Mouse (Mus musculus): ENCODE data around the gene Plaur.
A peak's percentile ranks its signal among the peaks of the same experiment; 100 is the strongest.
"Not testable (repeated sequence)": the region's sequence is repeated elsewhere in the genome, so short reads cannot be mapped to it uniquely, and the experiment has no call there.

Plaur gene

GRCm38 (mm10) chr7:24480121-24480941 lies 18.0 kb downstream of the Plaur start:
- DNase-seq: no peak

- DNase-seq: no peak
These were observed 18.7 kb downstream of the Plaur start for GRCm38 (mm10) chr7:24480986-24481473.

GRCm38 (mm10) chr7:24481474-24482207 lies 19.4 kb downstream of the Plaur start, which contains the start of gene Cadm4:
Cadm4 (plus strand) TSS chr7:24482023.
- peak; percentile 96 for DNase-seq

GRCm38 (mm10) chr7:24482208-24483020 lies 20.1 kb downstream of the Plaur start:
- DNase-seq: no peak

DNA sequence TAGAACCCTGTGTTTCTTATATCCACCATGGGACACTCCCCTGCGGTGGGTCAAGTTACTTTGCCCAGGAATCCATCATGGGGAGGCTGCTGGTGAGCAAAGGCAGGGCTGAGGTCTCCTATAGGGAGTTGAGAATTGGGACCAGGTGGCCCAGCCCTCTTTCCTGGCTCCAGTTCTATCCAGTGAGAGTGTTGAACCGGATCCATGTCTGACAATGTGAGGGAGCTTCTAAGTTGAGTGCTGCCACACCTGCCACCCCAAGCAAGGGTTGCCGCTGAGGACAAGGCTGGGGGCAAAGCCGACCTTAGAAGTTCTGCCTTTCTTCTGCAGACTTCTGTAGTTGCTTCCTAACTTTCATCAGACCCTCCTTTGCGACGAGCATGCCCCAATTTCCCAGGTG lies 21.0 kb downstream of the Plaur start:
- DNase-seq: not testable (repeated sequence)

- DNase-seq: no peak
These were observed 23.2 kb downstream of the Plaur start for GRCm38 (mm10) chr7:24485481-24485880.

DNA sequence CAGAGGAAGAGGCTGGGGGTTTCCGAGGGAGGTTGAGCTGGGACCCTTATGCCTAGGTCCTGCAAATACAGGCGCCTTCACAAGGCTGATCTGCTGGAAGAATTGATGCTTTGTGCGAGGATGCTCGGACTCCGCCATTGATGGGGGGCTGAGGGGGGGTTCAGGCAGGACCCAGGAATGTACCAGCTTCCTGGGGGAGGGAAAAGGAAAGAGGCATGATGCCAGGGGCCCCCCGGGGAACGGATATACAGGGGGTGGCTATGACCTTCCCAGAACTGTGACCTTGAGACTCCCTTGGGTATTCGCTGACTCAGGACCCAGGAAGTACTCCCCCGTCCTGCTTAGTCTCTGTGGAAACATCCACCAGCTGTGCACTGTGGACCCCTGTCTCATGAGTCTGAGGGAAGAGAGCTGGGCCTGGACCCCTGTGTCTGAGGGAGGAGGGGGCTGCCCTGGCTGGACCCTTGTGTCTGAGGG lies 24.4 kb downstream of the Plaur start:
- no peak for DNase-seq

DNA sequence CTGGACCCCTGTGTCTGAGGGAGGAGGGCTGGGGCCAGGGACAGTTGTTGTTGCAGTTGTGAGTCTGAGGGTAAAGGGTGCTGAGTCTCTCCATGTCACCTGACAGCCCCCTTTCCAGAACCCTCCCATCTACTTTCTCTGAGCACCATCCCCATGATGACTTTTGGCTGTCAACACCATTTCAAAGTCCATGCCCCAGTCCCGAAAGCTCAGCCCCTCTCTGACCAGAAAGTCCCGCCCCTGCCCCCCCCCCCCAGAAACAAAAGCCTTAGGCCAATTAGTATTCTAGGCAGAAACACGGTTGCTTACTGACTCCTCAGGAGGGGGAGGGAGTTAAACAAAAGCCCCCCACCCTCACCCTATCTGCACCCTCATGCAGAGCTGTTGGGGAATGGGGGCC lies 25.1 kb downstream of the Plaur start:
- DNase-seq: no peak

- DNase-seq: no peak
These were observed 26.0 kb downstream of the Plaur start for GRCm38 (mm10) chr7:24488303-24488702.

- peak; percentile 50 for DNase-seq
These were observed 37.7 kb downstream of the Plaur start for GRCm38 (mm10) chr7:24499856-24500577.

DNA sequence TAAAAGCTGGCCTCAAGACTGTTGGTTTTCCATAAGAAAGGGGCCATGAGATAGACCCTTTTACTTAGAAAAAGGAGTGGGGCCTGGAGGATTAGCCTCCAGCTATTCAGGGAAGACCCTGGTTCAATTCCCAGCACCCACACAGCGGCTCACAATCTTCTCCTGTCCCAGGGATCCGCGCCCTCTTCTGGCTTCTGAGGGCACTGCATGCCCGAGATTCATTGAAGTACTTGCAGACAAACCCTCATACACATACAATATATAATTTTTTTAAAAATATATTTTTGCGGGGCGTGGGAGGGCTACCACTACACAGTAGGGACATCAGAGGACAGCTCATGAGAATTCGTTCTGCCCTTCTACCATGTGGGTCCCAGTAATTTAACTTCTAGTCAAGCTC lies 38.6 kb downstream of the Plaur start:
- DNase-seq: peak; percentile 80

- DNase-seq: peak; percentile 81
These were observed 39.2 kb downstream of the Plaur start for GRCm38 (mm10) chr7:24501492-24501891.

- DNase-seq: no peak
These were observed 41.7 kb downstream of the Plaur start for GRCm38 (mm10) chr7:24504004-24504403.

GRCm38 (mm10) chr7:24504868-24505267 lies 42.6 kb downstream of the Plaur start:
- DNase-seq: no peak

- no peak for DNase-seq
These were observed 43.3 kb downstream of the Plaur start for GRCm38 (mm10) chr7:24505447-24506064.

DNA sequence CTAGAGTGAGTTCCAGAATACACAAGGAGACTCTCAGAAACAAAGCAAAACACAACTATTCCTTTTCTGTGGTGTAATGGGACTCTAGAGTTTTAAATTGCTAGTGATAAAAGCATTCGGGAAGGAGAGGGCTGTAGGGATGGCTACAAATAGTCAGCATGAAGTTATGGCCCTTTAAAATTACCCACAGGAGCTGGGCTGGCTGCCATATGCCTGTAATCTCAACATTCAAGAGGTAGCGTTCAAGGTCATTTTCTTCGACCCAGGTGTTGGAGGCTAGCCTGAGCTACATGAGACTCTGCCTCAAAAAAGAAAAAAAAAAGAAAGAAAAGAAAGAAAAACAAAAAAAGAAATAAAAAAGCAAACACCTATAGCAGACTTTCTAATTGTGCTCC lies 43.8 kb downstream of the Plaur start:
- no peak for DNase-seq

DNA sequence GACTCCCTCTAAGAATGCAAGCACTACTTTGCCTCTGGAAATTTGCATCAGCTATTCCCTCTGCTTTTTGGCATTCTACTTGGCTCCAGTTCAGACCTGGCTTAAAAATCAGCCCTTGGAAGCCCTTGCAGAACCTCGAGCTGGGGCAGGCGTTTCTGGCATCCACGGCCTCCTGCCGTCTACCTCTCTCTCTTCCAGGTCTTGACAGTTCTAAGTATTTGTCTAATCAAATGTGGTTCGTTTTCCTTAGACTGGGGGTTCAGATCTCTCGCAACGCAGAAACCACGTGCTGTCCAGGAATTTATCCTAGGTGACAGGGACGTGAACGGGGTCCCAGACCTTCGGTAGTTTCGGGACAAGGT lies 44.2 kb downstream of the Plaur start:
- no peak for DNase-seq

GRCm38 (mm10) chr7:24506838-24507725 lies 44.8 kb downstream of the Plaur start, which contains the start of gene Zfp428:
Zfp428 (plus strand) TSS chr7:24507006.
- peak; percentile 77 for DNase-seq

DNA sequence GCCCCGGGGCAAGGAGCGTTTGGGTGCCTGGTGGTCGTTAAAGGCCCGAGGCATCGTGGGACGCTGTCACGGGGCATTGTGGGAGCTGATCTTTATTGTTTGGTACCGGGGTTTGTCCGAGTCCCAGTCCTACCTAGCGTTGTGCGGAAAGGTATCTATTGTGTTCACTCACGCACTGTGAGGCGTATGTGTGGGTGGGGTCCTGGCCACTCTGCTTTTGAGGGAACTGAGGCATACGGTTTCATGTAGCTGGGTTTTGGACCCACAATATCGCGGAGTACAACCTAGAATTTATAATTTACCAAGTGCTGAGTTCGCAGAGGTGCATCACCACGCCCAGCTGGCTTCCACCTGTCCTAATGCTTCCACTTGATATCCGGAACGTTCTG lies 45.4 kb downstream of the Plaur start:
- no peak for DNase-seq

- no peak for DNase-seq
These were observed 50.1 kb downstream of the Plaur start, which contains the start of gene AC161166.1 for GRCm38 (mm10) chr7:24512355-24512754. AC161166.1 (minus strand) TSS chr7:24512455.

- DNase-seq: peak; percentile 62
These were observed 54.0 kb downstream of the Plaur start for GRCm38 (mm10) chr7:24516319-24516718.

All from thymus, postnatal 4 days (tissue).